Mouse (Mus musculus) spleen, postnatal 4 days (tissue): Measurements from ENCODE around the gene Parp8.

Experiments used
- DNase-seq, 2 experiments: peaks; one replicate each; pipeline ENCODE4 v3.0.0; 2022; ENCODE audit warnings: low spot score in 2 of 2

Parp8 gene

DNA sequence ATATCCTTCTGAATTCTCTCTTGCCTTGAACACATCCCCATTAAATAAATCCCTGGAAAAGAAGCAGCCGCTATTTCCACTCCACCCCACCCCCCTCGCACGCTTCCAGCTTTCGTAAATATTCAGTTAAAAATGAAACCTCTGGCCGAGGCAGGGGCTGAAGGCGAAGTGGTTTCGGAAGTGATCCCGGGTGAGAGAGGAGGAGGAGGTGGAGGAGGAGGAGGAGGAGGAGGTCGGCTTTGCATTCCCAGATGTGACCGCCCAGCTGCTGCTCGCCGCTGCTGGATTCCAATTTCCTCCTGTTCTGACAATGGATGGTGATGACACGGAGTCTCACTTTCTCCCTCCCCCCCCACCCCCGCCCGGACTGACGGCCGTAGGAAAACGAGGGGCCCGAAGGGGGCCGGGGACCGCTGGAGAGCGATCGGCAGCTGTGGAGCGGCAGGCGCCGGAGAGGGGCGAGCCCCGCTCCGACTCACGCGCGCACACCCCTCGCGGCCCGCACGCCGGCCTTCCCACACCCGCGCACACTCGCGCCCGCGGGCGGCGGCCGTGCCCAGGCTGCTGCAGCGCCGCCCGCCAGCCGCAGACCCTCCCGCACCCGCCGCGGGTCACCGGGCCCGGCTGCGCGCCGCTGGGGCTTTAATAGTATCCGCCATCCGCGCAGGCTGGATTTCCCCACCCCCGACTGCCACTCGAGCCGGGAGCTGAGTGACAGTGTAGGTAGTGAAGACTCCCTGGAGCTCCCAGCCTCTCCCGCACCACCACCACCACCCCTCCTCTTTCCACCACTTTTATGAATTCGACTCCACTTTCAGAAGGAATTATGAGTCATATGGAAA lies at the start of gene Parp8:
Gene Parp8, minus strand, starts transcription at position 312 of the 842 bp plus-strand sequence.
- peak; percentile 17 to 69 for DNase-seq

DNA sequence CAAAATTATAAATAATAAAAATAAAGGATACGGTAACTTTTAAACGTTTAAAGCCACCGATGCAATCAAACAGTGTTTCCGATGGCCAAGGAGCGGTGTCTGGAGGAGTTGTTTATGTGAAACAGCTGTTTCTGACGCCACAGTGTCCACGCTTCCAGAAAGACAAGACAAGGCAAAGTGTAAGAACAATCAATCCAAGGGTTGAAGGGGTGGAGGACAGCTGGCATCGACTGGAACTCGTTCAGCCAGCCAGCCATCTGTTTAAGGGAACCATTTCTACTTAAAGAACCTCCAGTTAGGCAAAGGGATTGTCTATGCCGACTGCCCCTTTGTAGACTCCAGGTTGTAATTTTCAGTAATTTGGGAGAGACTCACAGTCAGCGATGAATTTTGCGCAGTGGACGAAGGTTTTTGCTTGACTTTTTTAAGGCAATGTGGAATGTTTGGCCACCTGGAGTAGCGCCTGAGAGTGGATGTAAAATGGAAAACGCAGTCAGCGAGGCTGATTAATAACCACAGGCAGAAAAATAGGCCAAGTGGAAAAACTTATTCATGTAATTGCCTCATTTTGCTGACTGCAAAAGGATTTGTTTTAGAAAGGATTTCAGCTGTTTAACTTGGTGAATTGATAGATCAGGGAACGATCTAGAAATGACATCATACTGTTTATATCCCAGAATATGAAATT lies 37.4 kb upstream of the Parp8 start:
- DNase-seq, result no peak

DNA sequence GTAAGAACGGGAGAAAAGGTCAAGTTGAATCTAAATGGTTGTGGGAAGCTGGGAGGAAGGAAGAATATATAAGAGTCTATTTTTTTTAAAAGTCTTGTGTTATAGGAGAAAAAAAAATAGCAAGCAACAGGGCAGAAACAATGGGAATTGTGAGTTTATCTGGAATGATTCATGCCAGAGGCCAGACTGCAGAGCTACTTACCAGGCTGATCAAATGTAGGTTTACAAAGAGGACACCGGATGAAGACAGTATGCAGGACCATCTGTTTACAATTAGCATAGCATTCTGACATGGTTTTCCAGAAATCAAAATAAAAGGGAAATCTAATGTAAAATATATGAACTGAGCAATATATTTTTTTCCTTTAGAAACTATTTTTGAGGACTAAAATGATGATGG lies 31.1 kb upstream of the Parp8 start:
- no peak for DNase-seq

DNA sequence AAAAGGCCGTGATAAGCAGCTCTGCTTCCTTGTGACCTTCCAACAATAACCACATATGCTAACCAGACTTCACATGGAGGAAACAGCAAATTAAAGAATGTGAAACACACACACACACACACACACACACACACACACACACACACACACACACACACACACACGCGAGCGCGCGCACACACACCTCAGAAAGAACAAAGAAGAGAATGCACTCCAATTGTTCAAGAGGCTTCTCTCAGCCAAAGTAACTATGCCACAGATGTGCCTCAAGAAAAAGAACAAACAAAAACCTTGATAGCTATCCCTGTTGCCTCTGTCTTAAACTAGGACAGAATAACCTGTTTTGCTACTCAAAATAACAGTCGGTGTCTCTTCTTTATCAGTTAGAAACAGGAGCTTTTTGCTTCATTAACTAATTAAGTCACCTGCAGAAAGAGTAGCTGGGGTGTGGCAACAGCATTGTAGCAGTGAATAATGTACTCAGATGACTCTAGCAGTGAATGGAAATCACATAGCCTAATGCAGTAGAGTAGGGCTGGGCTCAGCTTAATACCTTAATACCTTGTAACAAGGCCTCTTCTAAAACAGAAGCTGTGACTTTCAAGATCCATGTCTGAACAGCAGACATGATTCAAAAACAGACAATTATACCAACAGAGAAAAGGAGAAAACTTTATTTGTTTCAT lies 29.6 kb upstream of the Parp8 start:
- DNase-seq, result no peak

DNA sequence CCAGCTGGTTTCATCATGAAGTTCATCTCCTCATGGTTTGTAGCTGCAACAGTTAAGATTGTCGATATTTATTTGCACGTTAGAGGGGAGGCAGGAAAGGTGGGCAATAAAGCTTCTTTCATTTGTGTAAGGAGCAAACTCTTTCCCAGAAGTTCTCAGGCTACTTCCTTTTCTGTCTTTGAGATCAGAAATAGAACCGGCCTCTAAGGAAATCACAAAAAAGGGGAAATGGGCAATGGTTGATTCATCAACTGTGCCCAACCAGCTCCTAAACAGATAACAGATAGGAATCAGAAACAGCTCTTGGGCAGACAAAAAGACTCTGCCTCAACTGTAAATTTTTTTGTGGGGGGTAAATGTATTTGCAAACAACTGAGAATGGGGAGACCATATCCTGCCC lies 27.4 kb upstream of the Parp8 start:
- DNase-seq, result no peak

DNA sequence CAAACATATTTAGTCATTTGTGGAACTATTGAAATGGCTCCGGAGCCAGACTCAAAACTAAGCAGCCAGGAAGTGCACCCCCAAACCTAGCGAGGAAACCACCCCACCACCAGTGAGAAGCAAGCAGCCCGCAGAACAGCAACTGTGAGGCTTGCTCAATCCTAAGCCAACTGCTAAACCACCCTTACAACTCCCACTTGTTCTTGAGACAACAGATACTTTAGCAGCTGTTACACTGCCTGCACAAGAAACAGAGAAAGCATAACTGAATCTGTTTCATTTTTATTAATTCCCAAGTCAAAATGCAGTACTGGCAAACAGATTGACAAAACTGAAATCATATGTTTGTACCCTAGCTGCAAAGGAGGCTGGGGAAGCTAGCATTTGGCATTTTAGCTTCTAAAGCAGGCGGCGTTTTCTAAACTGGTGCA lies 23.2 kb upstream of the Parp8 start:
- no peak for DNase-seq

DNA sequence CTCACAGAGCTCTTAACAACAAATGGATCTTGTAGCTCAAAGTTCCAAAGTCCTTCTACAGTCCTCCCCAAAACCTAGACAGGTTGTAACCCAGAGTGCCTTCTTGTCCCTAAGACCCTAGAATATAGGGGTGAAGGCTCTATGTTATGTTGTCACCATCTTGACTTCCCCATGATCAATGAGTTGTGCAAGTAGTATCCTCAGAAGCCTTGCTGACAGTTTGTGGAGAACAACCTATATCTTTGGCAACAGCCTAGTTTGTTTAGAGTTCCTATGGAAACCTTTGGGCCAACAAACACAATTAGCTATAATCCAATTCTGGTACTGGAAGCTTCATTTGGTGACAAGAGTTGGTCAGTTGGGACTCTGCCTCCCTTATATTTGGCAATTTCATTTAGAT lies 18.2 kb upstream of the Parp8 start:
- no peak for DNase-seq

DNA sequence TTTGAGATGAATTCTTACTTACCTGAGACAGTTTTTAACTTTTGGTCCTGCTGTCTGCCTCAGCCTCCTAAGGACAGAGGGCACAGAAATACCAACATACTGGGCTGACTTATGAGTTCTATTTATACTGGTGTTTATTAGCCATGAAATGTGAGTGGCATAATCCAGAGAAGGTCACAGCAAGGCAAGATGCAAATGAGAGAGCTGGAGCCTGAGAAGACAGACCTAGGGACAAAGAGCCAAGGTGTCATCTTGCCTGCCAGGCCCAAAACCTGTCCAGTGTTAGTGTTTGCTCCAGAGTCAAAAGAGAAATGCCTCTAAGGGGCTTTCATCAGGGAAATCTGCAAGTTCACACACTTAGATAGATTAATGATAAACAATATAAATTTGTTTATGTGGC lies 15.7 kb upstream of the Parp8 start:
- no peak for DNase-seq

DNA sequence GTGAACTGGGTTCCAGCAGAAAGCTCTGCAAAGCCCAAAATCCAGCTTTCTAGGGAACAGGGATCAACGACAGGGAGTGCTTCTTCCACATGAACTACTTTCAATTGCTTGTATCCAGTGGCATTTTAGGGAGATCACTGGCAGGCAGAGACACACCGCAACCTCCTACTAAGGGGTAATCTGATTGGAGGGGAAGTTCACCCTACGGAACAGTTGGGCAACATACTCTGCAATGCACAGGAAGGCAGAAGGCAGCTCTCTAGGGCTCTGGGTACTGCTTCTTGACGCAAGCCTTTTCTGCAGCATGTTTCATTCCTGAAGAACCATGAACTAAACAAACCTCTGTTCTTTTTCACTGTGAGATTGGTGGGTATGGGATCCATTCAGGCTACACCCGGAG lies 10.9 kb upstream of the Parp8 start:
- no peak for DNase-seq

DNA sequence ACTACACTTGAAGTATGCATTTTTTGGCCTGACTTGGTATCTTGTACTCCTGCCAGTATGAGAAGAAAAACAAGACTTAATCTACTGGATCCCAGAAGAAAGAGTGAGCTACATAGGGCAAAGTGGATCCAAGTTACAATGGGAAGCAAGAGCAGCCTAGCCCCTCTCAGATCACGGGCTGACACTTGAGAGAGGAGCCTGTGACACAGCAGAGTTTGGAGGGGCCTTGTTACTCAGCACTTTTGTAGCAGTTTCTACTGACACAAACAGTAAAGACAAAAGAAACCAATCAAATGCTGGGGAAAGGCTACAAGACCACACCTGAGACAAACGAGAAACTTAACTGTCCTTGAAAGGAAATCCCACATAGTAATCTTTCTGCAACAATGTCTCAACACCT lies 9.8 kb upstream of the Parp8 start:
- no peak for DNase-seq

DNA sequence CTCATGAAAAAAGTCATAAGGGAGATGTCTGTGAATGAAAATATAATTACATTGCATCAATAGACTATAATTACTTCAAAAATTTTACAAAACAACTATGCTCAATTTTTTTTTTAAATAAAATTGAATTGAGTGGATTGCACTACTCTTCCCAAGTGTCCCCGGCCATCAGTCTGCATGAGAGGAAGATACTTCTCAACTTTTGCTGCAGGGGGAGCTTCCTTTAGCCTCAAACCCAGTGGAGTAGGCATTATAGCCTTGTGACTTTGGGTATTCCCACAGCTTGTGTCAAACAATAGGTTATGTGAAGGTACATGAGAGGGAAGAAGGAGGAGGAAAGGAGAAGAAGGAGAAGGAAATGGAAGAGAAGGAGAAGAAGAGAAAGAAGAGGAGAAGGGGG lies 9.3 kb upstream of the Parp8 start:
- DNase-seq, result no peak

DNA sequence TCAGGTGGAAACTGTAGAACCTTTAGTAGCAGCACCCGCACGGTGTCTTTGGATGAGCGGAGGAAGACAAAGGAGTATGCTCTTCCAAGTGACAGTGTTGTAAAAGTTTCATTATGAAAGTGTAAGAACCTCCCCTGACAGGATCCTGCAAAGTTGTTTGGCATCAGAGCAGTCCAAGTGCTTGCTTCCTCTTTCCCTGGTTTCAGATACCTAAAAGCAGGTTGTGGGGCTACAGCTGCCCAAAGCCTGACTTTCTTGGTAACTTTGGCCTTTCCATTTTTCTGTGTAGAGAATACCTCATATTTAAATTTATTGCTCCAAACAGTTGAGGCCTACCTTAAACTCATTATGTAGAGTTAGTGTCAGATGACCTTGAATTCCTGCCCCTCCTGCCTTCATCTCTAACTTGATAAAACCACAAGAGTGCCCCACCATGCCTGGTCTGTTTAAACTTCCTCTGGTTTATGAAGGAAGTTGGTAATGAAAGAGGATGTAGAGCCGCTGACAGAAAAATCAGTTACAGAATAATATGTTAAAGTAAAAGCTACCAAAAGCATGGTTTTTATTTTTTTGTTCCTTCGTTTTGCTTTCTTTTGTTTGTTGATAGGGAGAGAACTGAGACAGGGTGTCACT lies 8.5 kb upstream of the Parp8 start:
- DNase-seq, result no peak

DNA sequence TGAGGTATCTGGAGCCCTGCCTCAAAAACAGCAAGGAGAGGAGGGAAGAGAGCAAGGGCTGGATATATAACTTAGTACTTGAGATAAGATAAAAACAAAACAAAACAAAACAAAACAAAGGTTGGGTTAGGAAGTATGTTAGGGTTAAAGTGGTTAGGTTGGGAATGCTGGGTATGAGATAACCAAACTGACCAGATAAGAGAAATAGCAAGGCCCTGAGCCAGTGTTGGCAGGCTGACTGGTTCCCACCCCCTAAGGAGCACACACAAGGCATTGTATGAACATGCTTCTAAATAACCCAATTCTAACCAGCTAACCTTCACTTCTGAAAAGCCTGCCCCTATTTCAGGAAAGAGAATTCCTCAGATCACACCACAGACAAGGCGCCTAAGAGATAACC lies 7.1 kb upstream of the Parp8 start:
- no peak for DNase-seq

DNA sequence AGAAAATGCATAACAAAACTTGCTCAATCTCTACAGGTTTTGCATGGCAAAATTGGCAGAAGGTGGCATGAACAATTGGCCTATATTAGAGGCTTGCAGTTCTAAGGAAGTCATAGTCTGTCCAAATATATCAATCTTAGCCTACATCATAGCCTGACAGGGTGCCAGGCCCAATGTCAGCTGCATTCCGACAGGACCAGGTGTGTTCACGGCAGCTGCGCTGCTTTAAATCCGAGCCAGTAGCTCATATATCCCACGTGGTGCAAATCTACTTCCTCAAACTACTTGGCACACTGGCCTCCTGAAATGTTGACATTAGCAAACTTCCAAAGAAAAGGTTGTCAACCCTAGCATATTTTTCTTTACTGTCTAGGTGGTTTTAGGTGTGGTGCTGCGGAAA lies 6.2 kb upstream of the Parp8 start:
- no peak for DNase-seq

DNA sequence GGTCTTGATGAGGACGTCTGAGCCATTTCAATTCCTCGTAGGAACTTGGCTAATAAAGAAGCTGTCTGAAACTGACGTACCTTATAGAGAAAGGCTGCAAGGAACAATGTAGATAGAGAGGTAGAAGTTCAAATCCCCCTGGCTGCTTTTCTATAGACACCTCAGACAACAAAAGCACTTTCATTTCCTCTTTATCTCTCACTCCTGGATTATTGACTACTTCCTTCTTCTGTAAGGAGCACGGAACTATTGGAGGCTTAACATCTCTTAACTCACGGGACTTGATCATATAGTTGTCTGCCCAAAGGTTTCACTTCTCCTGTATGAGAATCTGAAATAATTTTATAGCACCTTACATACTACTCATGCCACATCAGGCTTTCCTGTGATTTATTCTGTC lies 2.9 kb upstream of the Parp8 start:
- no peak for DNase-seq

DNA sequence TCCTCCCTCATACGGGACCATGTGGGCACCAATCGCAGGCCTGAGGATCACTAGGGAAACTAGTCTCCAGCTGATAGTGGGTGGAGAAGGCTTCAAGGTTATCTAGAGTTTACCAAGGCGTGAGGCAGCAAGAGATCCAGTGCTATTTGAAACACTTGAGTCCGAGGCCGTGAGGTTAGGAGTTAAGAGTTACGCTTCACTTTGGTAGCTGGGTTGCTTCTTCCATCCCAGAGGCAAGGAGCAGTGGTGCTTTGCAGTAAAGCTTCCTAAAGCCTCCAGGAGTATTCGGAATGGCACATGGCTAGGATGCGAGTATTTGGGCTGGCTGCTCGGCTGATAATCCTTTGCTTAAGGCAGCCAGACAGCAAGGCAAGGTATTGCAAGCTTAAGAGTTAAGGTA lies 2.0 kb upstream of the Parp8 start:
- DNase-seq, result no peak

DNA sequence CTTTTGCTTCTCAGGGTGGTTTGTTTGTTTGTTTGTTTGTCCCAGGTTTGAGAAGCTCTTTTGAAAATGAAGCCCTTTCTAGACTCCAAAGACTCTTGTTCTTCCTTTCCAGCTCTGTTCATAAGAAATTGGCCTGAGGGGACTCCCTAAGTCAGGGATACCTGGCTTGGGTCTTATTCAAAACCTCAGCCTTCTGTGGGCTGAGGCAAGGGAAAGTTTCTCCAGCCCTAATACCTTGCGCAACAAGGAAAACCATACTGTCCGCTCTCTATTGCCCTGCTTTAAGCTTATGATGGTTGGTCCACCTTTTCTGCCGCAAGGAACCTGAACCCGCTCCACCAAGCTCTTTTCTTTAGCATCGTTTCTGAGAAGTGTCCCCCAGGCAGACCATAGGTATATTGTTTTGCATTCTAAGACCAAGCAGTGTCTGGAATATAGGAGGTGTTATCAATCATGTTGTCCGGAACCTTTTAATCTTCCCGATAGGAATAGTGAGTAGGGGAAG lies 991 bp upstream of the Parp8 start:
- DNase-seq, result no peak

DNA sequence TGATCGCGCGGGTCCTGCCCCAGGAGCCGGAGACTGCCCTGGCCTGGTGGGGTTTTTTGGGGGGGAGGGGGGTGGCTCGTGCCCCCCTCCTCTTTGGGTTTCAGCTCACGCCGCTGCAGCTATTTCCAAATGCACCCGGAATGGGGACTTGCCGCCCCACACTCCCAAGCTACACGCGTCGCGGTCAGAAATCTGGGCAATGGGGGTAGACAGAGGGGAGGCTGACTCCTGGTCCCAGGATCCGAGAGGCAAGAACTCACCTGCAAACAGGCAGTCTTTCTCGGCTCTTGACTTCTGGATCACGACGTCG lies 466 bp downstream of the Parp8 start:
- DNase-seq, result no peak

DNA sequence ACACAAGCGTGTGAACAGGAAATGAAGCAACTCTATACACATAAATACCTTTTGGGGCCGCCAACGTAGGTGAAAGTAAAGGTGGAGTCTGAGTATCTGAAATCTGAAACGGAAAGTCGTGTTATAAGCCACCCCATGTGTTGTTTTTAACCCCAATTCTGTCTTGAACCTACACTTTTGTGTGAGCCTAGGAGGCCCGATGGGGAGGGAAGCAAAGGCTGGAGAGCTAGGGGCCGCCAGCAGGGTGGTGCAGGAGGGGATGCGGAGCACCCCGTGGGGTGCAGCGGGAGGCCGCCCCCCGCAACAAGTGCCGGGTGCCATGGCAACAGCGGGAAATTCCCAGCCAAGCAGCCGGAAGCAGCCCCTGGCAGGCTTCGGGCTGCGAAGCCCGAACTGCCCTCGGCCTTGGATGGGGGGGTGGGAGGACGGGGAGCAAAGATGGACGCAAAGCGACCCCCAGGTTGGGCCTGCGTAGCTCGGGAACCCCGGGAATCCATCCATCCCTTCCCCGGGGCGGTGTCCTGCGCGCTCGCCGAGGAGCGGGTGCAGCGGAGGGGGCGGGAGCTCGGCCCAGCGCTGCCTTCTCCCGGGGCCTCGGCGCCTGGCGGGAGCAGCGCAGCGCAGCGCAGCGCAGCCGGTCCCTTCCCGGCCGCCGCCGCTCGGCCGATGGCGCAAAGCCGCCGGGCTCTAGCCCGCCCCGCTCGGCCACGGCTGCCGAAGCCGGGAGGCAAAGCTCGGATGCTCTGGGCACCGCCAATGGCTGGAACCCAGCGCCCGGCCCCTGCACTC lies 1.0 kb downstream of the Parp8 start:
- DNase-seq, result peak; percentile 50 to 76

DNA sequence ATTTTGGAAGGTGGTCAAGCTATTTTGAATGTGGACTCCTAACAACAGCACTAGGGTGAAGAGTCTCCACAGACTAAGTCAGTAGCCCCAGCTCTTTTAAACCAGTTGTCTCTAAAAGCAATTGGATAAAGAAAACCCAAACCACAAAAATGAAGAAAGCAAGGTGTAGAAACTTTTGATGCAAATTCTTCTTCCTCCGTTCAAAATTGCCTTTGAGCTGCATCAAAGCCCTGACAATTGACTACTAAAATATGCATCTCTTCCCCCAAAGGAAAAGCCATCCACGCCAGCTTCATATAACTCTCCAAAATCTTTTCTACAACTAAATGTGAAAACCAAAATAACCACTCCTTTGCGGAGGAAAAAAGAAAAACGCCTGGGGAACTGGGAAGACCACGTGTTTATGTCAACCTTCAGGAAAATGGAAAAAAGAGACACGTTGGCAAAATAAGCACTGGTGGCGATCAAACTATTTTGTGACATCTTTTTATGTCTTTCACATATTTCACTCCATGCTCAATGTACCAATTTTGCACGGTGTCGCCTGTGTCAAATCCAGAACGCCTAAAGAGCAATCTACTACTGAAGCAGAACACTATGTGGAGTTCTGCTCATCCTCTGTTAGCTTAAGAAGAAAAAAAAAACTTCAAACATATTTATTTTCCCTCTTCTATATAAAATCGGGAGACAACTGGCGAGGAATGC lies 1.8 kb downstream of the Parp8 start:
- no peak for DNase-seq

DNA sequence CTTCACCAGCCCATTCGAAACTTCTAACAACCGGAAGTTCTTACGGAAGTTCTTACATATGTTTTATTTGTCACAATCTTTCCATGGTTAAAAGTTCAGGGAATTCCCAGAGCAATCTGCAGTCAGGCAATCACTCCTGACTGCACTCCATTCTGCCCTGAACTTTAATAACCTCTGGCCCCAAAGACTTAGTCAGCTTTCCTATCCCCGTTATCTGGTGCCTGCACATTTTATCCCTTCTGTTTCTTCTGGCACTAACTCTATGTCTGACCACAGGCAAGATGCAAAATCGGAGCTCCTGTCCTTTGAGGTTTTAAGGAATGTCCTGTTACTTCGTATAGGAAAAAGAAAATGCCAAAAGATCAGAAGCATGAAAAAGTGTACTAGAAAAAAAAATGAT lies 4.7 kb downstream of the Parp8 start:
- DNase-seq, result no peak
